Mouse (Mus musculus) thymus, adult 2 months (tissue): Measurements from ENCODE around the gene Arfgap3.

Source experiments
- CTCF ChIP-seq: fragments of 200-500 bp; IDR thresholded peaks from 2 replicates; pipeline ENCODE4 v1.5.1; 2012; ENCODE audit warnings: mild to moderate bottlenecking, control low read depth, low read length, moderate library complexity, borderline replicate concordance; ENCODE audit not compliant: control insufficient read depth, poor library complexity, insufficient read depth; ENCODE audit errors: extremely low read depth
- POLR2A ChIP-seq: fragments of 200-500 bp; IDR thresholded peaks from 2 replicates; pipeline ENCODE4 v1.6.1; 2012; ENCODE audit warnings: mild to moderate bottlenecking, low read length, control low read depth, moderate library complexity; ENCODE audit not compliant: control insufficient read depth, poor library complexity, insufficient read depth; ENCODE audit errors: extremely low read depth

GRCm38 (mm10) chr15:83383136-83383535 lies 33.1 kb upstream of the Arfgap3 start:
- TF ChIP-seq CTCF (no peak), POLR2A (no peak)
